Mouse (Mus musculus): ENCODE data around the gene Clasp2.
"Not testable (repeated sequence)": the region's sequence is repeated elsewhere in the genome, so short reads cannot be mapped to it uniquely, and the experiment has no call there.

Gene Clasp2

DNA sequence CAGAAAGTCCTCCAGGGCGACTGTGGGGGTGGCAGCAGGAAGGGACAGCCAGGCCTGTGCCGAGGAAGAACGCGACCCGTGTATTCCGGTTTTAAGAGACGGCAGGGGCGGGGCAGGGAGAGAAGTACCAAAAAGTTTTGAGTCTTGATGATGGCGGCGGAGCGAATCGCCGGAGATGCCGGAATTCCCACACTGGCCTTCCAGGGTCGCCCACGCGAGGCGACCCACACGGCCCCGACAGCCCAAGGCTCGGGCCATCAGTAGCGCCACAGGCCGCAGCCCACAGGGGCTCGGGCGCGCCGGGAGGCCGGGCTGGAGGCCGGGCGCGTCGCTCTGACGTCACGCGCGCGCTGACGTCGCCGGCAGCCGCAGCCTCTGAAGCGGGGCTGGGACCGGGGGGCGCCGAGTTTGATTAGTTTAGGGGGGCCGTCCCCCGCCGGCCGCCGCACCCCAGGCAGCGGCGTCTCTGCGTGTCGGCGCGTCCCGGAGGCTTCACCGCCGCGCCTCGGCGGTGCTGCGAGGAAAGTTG lies at the start of gene Clasp2:
TSS of gene Clasp2 (plus strand) at position 366 of the 529 bp plus-strand sequence.
- peak; percentile 51 to 65 for DNase-seq (ENCODE audit: low spot score in 2 of 2)

DNA sequence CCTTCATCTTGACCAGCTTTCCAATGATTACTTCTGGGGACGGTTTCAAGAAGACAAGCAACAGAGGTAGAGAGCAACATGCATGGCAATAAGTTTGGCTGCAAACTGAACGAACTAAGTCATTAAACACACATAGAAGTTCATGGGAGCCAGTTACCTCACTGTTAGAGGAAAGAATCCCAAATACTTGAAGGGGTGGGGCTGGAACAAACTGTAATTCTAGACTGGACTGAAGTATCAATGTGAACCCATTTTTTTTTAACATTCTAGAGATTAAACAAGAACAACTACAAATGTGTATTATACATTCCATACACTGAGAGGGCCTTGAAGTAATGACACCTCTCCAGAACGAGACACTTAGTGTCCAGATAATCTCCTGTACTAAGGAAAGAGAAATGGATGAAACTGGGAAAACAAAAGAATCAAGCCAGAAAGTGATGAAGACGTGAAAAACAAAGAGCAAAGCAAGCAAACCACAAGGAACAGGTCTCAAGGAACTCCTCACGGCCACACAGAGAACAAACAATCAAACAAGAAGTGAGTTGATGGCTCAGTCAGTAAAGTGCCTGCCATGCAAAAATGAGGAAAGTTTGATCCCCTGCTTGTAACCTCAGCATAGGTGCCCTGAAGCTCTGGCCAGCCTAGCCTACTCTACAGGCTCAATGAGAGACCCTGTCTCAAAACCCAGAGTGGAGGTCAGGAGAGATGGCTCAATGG lies 39.7 kb upstream of the Clasp2 start:
- no peak for DNase-seq (ENCODE audit: low spot score in 2 of 2)

DNA sequence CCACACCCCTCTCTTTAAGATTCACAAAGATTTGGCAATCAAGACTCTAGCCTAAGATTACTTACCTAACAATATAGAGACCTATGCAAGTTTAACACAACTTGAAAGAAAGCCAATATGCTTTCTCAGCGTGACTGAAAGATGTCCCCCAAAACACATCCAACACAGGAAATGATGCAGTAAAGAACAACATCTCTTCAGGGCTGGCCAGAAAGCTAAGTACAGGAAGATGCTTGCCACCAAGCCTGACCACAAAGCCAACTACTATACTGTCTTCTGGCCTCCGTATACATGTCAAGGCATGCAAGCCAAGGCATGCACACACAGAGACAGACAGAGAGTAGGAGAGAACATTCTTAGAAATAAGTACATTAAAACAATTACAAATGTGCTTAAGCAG lies 35.2 kb upstream of the Clasp2 start:
- no peak for DNase-seq (ENCODE audit: low spot score in 2 of 2)

DNA sequence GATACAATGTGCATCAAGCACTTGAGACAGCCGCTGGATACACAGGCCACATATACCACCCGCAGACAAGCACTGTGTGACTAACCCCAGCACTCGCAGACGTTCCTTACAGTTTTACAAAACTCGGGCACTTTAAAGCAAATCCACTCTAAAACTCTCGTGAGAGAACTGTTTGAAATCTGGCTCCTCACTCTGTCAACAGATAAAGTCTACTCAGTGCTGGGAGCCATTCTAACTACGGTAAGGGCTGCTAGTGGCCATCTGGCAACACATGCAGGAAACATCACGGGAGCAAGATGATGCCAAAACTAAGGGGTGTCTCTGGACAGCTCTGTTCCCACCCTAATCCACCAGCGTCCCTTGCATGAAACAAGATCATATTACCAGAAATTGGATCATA lies 34.4 kb upstream of the Clasp2 start:
- DNase-seq (ENCODE audit: low spot score in 2 of 2) = no peak

DNA sequence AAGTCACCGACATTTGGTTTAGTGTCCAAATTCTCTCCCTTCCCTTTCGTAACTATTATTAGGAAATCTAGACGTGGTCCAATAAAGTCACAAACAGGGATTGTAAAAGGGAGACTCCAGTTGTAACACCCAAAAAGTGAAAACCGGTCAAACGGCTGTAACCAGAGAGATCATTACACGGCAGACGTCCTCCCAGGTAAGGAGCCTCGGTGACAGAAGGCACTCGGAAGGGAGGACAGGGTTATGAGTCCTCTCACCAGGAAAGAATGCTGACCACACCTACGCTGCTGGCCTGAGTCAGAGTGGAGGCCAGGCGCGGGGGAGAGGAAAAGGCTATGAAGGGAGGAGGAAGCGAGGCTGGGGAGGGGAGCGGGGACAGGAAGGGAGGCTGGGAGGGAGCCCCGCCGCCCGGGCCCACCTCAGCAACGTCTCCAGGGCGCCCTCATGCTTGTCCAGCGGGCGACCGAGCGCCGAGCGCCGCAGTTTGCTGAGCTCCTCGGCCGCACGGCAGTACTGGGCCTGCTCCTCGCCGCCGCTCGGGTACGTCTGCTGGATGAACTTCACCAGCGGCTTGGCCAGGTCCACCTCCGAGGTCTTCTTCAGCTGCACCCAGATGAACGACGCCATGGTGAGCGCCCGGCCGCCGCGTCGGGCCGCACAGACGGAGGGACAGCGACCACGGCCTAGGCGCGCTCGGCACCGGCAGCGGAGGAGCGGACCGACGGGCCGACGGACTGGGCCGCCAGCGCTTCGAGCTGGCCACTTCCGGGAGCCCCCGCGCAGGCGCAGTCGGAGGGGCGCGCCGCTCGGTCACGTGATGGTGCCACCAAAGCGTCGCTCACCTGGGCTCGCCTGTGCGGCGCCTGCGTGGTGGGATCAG lies 33.6 kb upstream of the Clasp2 start, which contains the start of gene Pdcd6ip:
TSS of gene Pdcd6ip (minus strand) at position 779 of the 880 bp plus-strand sequence.
- DNase-seq (ENCODE audit: low spot score in 2 of 2) = peak; percentile 88 to 90

DNA sequence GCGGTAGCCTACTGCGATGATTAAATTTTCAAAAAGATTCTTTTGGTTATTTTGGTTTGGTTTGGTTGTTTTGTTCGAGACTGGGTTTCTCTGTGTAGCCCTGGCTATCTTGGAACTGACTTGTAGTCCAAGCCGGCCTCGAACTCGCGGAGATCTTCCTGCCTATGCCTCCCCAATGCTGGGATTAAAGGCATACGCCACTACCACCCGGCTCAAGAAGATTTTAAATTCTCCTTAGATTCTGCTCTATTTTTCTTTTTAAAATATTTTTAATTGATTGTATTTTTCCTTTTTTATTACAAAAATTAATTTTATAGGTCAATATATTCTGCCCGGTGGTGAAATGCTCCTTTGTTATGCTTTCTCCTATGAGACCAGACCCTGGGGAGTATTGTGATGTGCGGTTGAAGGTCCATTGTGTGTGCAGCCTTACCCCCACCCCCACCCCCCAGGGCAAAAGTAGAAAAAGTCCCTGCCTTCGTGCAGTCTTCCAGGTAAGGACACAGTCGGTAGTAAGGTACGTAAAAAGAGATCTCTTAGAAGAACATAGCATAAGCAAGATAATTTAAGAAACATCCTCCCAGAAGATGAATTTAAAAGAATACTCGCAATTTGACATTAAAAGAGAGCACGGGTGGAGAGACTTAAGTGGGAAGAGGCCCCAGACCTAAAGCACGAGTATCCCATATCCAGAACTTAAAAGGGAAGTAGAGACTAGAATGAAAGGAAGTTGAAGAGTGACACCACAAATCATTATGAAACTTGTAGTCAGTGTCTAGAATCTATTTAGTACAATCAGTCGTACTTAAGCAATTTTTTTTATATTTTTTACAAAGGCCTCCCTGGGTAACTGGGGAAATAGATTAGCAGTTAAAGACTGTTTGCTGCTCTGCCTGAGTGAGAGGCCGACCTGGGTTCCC lies 32.7 kb upstream of the Clasp2 start:
- DNase-seq (ENCODE audit: low spot score in 2 of 2) = no peak

DNA sequence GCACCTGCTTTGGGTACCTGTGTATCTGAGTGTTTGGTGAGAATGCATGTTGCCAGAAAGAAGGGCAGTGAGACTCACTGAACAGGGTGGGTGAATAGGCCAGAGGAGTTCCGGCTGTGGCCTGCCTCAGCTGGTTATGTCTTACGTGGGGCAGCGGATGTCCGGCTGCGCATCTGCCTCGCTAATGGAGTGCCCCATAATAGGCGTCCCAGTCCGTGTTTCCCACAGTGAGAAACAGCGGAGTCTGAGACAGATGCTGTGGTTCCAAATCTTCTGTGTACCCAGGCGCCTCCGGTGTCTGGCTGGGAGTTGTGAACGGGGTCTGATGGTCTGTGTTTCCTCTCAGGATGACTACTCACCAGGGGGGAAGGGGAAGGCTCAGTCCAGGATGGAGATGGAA lies 30.4 kb upstream of the Clasp2 start:
- DNase-seq (ENCODE audit: low spot score in 2 of 2) = no peak

DNA sequence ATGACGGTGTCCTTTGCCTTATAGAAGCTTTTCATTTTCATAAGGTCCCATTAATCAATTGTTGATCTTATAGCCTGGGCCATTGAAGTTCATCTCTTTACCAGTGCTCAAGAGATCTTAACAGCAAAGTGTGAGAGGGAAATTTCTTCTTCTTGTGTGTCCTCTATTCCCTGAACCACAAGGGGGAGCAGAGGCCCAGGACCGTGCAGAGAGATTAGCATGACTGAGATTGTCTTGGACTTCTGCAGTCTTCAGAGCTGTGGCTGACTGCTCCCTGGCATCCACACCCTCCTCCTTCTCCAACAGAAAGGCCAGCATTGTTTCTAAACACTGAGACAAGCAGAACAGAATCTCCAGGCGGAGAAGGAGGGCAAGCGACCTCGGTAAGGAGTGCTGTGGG lies 22.2 kb upstream of the Clasp2 start:
- DNase-seq (ENCODE audit: low spot score in 2 of 2) = no peak

DNA sequence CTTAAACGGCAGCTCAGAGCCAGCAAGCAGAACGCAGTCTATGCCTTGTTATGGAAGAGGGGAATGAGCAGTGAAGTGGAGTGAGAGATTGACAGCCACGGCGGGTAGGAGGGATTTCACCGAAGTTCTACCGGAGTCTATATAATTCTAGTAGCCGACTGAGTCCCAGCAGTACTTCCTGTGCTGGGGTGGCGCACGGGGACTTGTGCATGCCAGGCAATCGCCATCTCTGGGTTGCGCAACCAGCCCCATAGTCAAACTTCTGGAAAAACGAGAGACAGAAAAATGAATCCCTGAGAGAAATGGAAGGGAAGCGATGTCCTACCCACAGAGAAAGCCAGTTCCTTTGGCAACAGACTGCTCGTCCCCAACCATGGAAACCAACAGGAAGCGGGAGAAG lies 16.6 kb upstream of the Clasp2 start:
- no peak for DNase-seq (ENCODE audit: low spot score in 2 of 2)

DNA sequence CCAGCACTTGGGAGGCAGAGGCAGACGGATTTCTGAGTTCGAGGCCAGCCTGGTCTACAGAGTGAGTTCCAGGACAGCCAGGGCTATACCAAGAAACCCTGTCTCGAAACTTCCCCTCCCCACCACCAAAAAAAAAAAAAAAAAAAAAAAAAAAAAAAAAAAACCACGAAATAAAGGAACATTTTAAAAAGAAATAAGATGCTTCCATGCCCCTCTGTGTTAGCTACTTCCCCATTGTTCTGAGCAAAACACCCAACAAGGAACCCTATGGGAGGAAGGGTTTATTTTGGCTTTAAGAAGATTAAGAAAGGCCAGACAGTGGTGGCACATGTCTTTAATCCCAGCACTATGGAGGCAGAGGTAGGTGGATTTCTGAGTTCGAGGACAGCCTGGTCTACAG lies 15.7 kb upstream of the Clasp2 start:
- DNase-seq (ENCODE audit: low spot score in 2 of 2) = not testable (repeated sequence)

DNA sequence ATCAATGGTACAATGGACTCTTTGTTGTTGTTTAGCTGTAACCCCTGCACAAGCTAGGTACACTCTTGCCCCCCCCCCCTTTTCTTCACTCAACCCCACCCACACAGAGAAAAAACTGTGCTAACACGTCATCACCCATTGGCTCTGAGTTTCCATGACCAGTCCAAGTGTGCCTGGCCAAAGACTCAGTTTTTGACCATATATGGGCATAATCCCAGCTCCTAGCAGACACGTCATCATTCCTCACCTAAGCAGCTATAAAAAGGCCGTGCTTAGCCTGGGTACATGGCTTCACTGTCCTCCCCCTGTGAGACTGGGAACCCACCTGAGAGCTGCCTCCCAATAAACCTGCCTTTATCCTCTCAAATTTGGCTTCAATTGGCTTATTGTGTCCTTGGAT lies 15.1 kb upstream of the Clasp2 start:
- DNase-seq (ENCODE audit: low spot score in 2 of 2) = no peak

DNA sequence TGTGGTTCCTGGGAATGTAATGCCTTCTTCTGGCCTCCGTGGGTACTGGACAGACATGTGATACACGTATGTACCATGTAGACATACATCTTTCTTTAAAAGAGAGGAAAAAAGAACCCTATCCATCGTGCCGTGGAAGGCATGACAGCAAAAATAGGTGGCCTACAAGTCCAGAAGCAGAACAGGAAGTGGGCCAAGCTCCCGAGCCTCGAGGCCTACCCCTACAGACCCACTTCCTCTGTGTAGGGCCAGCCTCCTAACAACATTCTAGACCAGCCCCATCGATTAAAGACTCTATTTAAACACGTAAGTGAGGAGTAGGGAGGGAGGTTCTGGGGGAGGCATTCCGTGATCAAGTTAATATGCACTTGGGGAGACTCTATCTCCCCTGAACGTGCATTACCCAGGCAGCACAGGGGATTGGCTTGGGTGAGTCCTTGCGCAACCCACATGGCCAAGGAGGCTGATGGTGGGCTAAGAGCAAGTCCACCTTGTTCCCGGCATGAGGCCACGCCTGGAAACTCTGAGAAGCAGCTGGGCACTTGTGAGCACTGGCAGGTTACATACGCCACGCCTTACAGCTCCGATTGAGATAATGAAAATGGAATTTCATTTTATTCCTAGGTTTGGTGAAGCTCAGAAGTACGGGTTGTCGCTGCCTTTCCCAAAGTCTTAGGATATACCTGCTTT lies 14.1 kb upstream of the Clasp2 start:
- no peak for DNase-seq (ENCODE audit: low spot score in 2 of 2)

DNA sequence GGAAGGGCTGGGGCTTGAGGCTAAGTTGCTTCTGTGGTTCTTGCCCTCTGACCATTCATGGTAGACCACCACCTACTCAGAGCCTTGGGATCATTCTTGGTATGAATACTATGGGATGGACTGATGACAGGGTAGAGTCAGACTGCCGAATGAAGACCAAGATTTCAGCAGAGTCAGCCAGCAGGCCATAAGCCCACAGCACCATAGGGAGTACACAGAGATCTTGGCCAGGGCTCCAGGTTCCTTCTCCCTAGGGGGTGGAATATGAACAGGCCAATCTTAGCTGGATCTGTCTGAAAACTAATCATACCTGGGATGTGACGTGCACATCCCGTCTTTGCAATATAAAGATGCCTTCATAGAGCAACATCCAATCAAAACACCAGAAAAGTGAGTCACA lies 9.7 kb upstream of the Clasp2 start:
- no peak for DNase-seq (ENCODE audit: low spot score in 2 of 2)

DNA sequence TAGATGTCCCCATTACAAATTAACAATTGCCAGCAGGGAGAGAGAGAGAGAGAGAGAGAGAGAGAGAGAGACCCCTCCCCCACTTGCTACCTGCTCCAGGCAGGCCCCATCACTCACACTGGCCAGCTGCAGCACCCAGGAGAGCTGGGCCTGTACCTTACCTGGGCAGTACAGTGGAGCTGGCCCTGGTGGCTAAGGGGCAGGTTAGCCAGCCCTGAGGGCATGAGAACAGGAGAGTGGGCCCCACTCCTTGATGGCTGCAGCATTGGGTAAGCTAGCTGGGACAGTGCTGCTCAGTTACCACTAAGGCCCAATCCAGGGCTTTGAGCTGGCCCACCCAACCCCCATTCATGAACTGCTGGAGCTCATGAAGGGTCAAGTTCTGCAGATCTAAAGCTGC lies 5.4 kb upstream of the Clasp2 start:
- DNase-seq (ENCODE audit: low spot score in 2 of 2) = no peak

DNA sequence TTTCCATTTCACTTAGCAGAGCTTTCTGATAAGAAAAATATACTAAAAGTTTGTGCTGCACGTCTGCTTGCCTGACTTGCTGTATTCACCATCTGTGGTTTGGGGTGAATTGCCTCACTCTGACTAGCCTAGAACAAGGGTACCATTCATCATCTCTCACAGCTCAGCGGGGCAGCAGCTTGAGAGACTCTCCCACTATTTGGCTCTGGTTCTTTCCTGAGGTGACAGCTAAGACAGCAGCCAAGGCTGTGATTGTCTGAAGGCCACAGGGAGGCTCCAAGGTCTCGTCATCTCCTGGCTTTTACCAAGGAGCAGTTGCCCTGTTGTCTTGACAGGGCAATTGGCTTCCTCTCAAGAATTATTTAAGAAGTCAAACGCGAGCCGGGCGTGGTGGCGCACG lies 3.3 kb upstream of the Clasp2 start:
- no peak for DNase-seq (ENCODE audit: low spot score in 2 of 2)

DNA sequence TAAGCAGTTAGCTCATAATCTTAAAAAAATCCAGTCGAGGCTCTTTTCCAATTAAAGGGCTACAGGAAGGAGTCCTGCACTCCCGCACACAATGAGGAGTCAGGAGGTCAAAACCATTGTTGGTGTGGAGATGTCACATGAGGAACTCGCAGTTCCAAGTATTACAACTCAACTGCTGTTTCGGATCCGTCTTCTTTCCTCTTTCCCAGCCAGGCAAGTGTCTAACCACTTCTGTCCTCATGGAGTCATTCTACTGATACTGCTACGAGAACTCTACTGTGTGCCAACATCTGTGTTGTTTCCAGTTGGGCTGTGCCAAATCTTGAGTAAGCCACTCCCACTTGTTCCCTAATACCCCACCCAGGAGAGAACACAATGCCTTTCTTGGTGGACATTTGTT lies 2.3 kb upstream of the Clasp2 start:
- DNase-seq (ENCODE audit: low spot score in 2 of 2) = no peak

DNA sequence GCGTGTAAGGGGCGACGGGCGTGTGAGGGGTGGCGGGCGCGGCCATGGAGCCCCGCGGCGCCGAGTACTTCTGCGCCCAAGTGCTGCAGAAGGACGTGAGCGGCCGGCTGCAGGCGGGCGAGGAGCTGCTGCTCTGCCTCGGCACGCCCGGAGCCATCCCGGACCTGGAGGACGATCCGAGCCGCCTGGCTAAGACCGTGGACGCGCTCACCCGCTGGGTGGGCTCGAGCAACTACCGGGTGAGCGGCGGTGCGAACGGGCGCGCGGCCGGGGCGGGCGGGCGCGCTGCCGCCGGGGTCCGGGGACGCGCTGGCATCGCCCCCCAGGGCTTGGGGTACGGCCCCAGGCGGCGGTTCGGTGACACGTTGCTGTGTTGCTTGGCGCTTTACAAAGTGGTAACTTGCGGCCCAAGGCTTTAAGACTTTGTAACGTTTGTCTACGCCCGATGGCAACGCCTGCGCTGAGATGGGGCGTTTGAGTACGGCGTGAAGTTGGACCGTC lies 414 bp downstream of the Clasp2 start:
- DNase-seq (ENCODE audit: low spot score in 2 of 2) = peak; percentile 27 to 43

DNA sequence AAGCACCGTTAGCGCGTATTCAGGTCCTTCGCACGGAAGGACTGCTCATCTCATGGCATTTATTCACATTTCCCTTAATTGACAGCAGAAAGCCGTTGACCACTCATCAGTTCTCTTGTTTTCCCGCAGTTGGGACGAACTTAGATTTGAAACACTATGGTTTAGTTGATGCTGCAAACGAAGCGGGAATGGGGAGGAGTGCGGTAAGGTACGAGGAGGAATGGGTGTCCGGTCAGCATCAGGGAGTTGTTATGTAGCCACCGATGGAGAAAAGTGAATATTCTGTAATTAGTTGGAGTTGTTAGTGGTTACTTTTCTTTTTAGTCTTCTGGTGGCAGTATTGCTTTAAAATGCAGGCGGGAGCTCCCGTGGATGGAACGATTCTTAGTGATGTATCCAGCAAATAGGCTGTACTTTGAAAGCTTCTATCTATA lies 1.1 kb downstream of the Clasp2 start:
- no peak for DNase-seq (ENCODE audit: low spot score in 2 of 2)

DNA sequence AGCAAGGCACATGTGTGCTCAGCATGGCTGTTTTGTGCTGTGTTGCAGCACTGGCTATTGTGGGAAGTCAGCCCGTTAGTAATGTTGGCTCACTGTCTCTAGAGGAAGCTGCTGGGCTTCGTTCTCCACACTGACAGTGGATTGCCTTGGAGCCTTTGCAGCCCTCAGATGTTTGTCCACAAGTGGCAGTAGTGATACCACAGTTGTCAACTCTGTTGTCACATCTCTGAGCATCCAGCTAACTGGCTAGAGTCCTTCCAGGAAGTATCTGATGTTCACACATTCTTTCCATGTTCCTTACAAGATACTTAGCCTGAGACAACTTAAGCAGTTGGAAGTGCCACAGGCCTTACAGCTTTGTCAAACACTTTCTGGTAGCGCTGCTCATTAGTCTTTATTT lies 2.0 kb downstream of the Clasp2 start:
- DNase-seq (ENCODE audit: low spot score in 2 of 2) = no peak

DNA sequence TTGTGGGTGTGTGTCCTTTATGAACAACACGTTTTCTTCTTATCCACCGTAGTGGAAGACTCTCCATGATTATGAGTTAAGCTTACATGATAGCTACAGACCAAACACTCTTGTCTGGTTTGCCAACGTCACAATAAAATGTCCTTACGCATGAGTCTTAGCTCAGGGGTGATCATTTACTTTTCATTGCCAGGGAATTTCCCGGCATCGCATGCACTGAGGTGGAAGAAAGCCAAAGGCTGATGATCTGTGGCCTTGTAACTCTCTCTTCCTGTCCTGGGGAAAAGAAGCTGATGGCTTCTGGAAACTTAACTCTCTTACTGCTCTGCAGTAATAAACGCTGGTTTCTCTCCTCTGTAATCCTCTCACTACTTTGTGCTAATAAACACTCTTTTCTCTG lies 8.1 kb downstream of the Clasp2 start:
- no peak for DNase-seq (ENCODE audit: low spot score in 2 of 2)

Measured in spleen, postnatal 14 days (tissue).